Mouse (Mus musculus) gonadal fat pad, adult 2 months (tissue): ENCODE results near the gene Arap2. TPM values are rescaled to one million over a fixed set of nuclear protein-coding genes. Genes with fewer than 3 reads are reported as not detected.

Experiments
- DNase-seq: peaks from one replicate; pipeline ENCODE4 v3.0.0-alpha.2; 2012; ENCODE audit warnings: low read depth
- polyA plus RNA-seq: library from polyadenylated mRNA; depleted of rRNA; stranded (reverse); fragments of >200 nt; gene quantifications from 2 replicates; pipeline ENCODE4 v1.2.3, GENCODE M21; 2012; rRNA removed

Arap2 gene
- polyA plus RNA-seq: 5.9 and 9.8 TPM in 2 replicates

GRCm38 (mm10) chr5:62765784-62766701, at the start of gene Arap2:
Gene Arap2 (minus strand): TSS chr5:62766159.
- no peak for DNase-seq

GRCm38 (mm10) chr5:62815741-62816140, 49.8 kb upstream of the Arap2 start:
- no peak for DNase-seq

- no peak for DNase-seq
Observed at GRCm38 (mm10) chr5:62814072-62814414, 48.1 kb upstream of the Arap2 start.

GRCm38 (mm10) chr5:62813402-62814071, 47.6 kb upstream of the Arap2 start, which contains the start of gene Dthd1:
Gene Dthd1 (plus strand): TSS chr5:62813823.
- DNase-seq: no peak

GRCm38 (mm10) chr5:62792776-62793175, 26.8 kb upstream of the Arap2 start:
- DNase-seq: no peak

GRCm38 (mm10) chr5:62790921-62791564, 25.1 kb upstream of the Arap2 start:
- no peak for DNase-seq

- no peak for DNase-seq
Observed at GRCm38 (mm10) chr5:62786809-62787208, 20.9 kb upstream of the Arap2 start.

GRCm38 (mm10) chr5:62778682-62779081, 12.7 kb upstream of the Arap2 start:
- DNase-seq: no peak

GRCm38 (mm10) chr5:62777804-62778203, 11.8 kb upstream of the Arap2 start:
- DNase-seq: no peak

- DNase-seq: no peak
Observed at GRCm38 (mm10) chr5:62771775-62772599, 6.0 kb upstream of the Arap2 start.

GRCm38 (mm10) chr5:62765459-62765783, 538 bp downstream of the Arap2 start:
- peak; percentile 23 for DNase-seq

GRCm38 (mm10) chr5:62764161-62764560, 1.8 kb downstream of the Arap2 start:
- DNase-seq: no peak

GRCm38 (mm10) chr5:62763046-62763445, 2.9 kb downstream of the Arap2 start:
- peak; percentile 38 for DNase-seq

- no peak for DNase-seq
Observed at GRCm38 (mm10) chr5:62762298-62762960, 3.5 kb downstream of the Arap2 start.

- DNase-seq: no peak
Observed at GRCm38 (mm10) chr5:62760791-62761504, 5.0 kb downstream of the Arap2 start.

- DNase-seq: no peak
Observed at GRCm38 (mm10) chr5:62755808-62756527, 10.0 kb downstream of the Arap2 start.

GRCm38 (mm10) chr5:62752934-62753333, 13.0 kb downstream of the Arap2 start:
- no peak for DNase-seq

- DNase-seq: no peak
Observed at GRCm38 (mm10) chr5:62751692-62752091, 14.3 kb downstream of the Arap2 start.

GRCm38 (mm10) chr5:62748168-62748567, 17.8 kb downstream of the Arap2 start:
- DNase-seq: no peak
